Mouse (Mus musculus): ENCODE results near the gene Slc16a13.

DNA sequence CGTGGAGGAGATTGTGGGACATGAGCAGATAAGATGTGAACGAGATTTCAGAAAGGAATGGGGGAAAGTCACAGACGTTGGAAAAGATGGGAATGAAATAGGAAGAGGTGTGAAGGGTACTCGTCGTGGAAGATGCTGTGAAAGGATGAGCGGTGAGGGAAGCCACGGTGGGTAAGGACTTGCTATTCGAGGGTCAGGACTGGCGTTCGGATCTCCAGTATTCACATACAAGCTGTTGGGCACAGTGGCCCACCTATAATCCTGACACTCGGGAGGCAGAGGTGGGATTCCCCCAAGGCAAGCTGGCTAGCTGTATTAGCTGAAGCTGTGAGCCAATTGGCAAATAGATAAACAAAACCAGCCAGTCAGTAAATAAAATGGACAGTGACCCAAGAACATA is 42.1 kb downstream of the Slc16a13 start:
- TF ChIP-seq CTCF (IDR thresholded peaks at IDR 0.05) (no peak), EP300 (IDR thresholded peaks at IDR 0.05) (no peak)

Data from lung, postnatal 0 days (tissue).